Mouse (Mus musculus): ENCODE data around the gene Snapc2. TPM values are rescaled to one million over a fixed set of nuclear protein-coding genes. Genes with fewer than 3 reads are reported as not detected.

Snapc2 gene
- polyA plus RNA-seq (2014; fragmentation: Illumina TruSeq; extraction: RNeasy Lipid Tissue Mini Kit (QIAGEN cat#74804)), result 3.2 TPM

GRCm38 (mm10) chr8:4252934-4253841 is at the start of gene Snapc2:
Snapc2 (plus strand) TSS chr8:4253080.

GRCm38 (mm10) chr8:4216791-4217621 is 35.9 kb upstream of the Snapc2 start, which contains the start of gene Prr36:
Prr36 (minus strand) TSS chr8:4217459.

GRCm38 (mm10) chr8:4226739-4227347 is 26.0 kb upstream of the Snapc2 start, which contains the start of gene Lrrc8e:
Lrrc8e (plus strand) TSS chr8:4226827.

GRCm38 (mm10) chr8:4238434-4239192 is 14.3 kb upstream of the Snapc2 start, which contains the start of the genes Map2k7 and Gm49320:
Map2k7 (plus strand) TSS chr8:4238740.
Gm49320 (plus strand) TSS chr8:4238865.

GRCm38 (mm10) chr8:4247951-4248540 is 4.8 kb upstream of the Snapc2 start, which contains the start of gene Tgfbr3l:
Tgfbr3l (plus strand) TSS chr8:4248214.

GRCm38 (mm10) chr8:4259125-4259804 is 6.4 kb downstream of the Snapc2 start, which contains the start of gene Ctxn1:
Ctxn1 (minus strand) TSS chr8:4259274.

GRCm38 (mm10) chr8:4275275-4276110 is 22.6 kb downstream of the Snapc2 start, which contains the start of gene Timm44:
Timm44 (minus strand) TSS chr8:4275913.

Other genes with a start within 250 kb of the Snapc2 start
- gene Cd209f, start 147.2 kb upstream of the Snapc2 start, polyA plus RNA-seq (2014; fragmentation: Illumina TruSeq; extraction: RNeasy Lipid Tissue Mini Kit (QIAGEN cat#74804)), result 1.7 TPM
- gene Cd209g, start 119.0 kb upstream of the Snapc2 start, polyA plus RNA-seq (2014; fragmentation: Illumina TruSeq; extraction: RNeasy Lipid Tissue Mini Kit (QIAGEN cat#74804)), result not detected
- 2.3 TPM for gene Evi5l, start 86.5 kb upstream of the Snapc2 start, polyA plus RNA-seq (2014; fragmentation: Illumina TruSeq; extraction: RNeasy Lipid Tissue Mini Kit (QIAGEN cat#74804))
- 1.0 TPM for gene Prr36, start 35.6 kb upstream of the Snapc2 start, polyA plus RNA-seq (2014; fragmentation: Illumina TruSeq; extraction: RNeasy Lipid Tissue Mini Kit (QIAGEN cat#74804))
- 4.1 TPM for gene Lrrc8e, start 26.3 kb upstream of the Snapc2 start, polyA plus RNA-seq (2014; fragmentation: Illumina TruSeq; extraction: RNeasy Lipid Tissue Mini Kit (QIAGEN cat#74804))
- 7.6 TPM for gene Map2k7, start 14.3 kb upstream of the Snapc2 start, polyA plus RNA-seq (2014; fragmentation: Illumina TruSeq; extraction: RNeasy Lipid Tissue Mini Kit (QIAGEN cat#74804))
- gene Gm49320, start 14.2 kb upstream of the Snapc2 start, polyA plus RNA-seq (2014; fragmentation: Illumina TruSeq; extraction: RNeasy Lipid Tissue Mini Kit (QIAGEN cat#74804)), result not detected
- gene Tgfbr3l, start 4.9 kb upstream of the Snapc2 start, polyA plus RNA-seq (2014; fragmentation: Illumina TruSeq; extraction: RNeasy Lipid Tissue Mini Kit (QIAGEN cat#74804)), result 4.4 TPM
- 5.4 TPM for gene Ctxn1, start 6.2 kb downstream of the Snapc2 start, polyA plus RNA-seq (2014; fragmentation: Illumina TruSeq; extraction: RNeasy Lipid Tissue Mini Kit (QIAGEN cat#74804))
- 134 TPM for gene Timm44, start 22.8 kb downstream of the Snapc2 start, polyA plus RNA-seq (2014; fragmentation: Illumina TruSeq; extraction: RNeasy Lipid Tissue Mini Kit (QIAGEN cat#74804))
- 8.8 TPM for gene Ccl25, start 72.1 kb downstream of the Snapc2 start, polyA plus RNA-seq (2014; fragmentation: Illumina TruSeq; extraction: RNeasy Lipid Tissue Mini Kit (QIAGEN cat#74804))
- gene Elavl1, start 72.3 kb downstream of the Snapc2 start, polyA plus RNA-seq (2014; fragmentation: Illumina TruSeq; extraction: RNeasy Lipid Tissue Mini Kit (QIAGEN cat#74804)), result 93.7 TPM
- 13.3 TPM for gene Cers4, start 239.9 kb downstream of the Snapc2 start, polyA plus RNA-seq (2014; fragmentation: Illumina TruSeq; extraction: RNeasy Lipid Tissue Mini Kit (QIAGEN cat#74804))